Mouse (Mus musculus): ENCODE results near the gene Phactr3.

DNA sequence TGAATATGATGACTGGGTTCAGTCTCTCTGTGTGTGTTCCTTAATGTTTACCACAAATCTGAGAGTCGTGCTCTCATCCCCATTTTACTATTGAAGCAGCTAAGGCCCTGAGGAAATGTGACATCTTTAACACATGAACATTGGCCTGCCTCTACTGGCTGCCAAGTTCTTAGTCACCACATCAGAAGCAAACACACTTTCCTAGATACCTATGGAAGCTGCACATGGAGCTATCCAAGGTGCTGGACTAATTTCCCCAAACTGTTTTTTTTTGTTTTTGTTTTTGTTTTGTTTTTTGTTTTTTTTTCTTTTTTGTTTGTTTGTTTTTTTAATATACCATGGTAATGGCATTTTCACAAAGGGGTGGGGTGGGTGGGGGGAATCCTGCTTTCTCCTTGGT lies 211.2 kb downstream of the Phactr3 start:
- TF ChIP-seq CTCF (IDR thresholded peaks at IDR 0.05; ENCODE audit: insufficient read depth, low read length) (no peak), POLR2A (IDR thresholded peaks at IDR 0.05; ENCODE audit: borderline replicate concordance, extremely low read depth, low read depth, low read length) (no peak)

Data from lung, adult 2 months (tissue).